Mouse (Mus musculus) spleen, postnatal 36 days (tissue): Measurements from ENCODE around the gene Susd1.

Experiments
- DNase-seq, 2 experiments: peaks; one replicate each; pipeline ENCODE4 v3.0.0; 2022; ENCODE audit warnings: low spot score in 2 of 2, mixed read lengths in 1 of 2

Susd1 gene

DNA sequence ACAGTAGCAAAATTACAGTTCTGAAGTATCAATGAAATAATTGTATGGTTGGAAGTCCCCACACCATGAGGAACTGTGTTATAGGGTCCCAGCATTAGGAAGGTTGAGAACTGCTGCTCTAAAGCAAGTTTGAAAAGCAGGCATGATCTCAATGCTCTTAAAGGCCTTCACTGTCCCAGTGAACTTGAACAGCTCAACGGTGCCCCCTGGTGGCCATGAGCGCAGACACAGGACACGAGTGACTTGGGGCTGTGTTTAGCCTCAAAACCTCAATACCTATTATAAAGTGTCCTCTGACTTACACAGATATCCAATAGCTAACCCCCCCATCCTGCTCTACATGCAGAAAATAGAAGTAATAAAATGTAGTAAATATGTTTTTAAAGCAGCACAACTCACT lies 97.7 kb downstream of the Susd1 start:
- peak; percentile 87 to 92 for DNase-seq

DNA sequence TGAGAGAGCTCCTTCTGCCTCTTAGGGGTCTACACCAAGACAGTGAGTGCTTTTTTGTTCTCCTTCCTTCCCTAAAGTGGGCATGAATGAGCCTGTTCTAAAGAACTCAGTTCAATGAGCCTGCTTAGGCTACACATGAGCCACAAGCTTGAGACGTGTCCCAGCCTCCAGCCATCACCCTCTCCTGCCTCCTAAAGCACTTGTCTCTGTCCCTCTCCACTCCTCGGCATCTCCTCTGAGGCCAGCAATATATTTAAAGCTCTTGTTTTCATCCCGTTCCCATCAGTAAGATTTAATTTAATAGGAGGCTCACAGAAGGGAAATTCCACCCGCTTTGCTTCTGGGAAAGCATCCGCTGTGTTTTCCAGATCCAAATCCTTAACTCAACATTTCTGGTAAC lies 98.4 kb downstream of the Susd1 start:
- DNase-seq: peak in 1 of 2 experiments; percentile 25

DNA sequence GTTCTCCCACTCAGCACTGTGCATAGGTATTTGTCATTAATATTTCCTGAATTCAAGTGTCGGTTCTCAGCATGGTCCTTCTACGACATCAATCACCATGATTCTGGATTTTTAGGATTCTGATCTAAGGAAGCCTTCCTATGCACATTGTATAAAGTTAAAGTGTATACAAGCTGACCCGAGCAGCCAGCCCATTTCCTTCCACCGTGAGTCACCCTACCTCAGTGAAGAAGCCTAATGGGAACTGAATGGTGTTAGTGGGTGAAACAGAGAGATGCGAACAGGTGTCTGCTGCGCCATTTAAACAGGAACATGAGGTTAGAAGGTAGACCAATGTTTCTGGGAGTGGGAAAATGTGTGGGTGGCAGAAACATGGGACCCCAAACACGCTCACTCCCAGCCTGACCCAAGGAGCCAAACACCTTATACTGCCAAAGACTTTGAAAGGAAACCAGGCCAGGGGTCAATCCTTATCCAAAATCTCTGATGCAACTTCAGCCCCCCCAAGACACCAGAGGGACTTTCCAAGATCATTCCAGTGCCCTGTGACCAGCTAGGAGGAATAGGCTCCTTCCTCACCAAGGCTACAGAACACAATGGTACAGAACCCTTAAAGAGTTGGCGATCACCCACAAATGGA lies 99.4 kb downstream of the Susd1 start:
- DNase-seq: no peak

DNA sequence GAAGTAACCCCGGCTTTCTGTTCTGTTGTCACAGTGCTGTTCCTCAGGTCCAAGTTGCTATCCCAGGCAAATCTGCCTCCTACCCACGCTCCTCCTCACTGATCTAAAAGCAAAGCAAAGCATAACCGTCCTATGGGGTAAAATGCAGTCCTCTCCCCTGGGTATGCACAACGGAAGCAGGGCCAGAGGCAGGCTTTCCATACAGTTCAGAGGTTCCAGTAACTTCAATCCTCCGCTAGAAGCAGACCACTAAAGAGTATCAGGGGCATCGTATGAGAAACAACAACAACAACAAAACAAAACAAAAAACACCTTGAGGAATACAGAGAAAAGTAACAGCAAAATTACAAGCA lies 100.9 kb downstream of the Susd1 start:
- DNase-seq: peak in 1 of 2 experiments; percentile 41

DNA sequence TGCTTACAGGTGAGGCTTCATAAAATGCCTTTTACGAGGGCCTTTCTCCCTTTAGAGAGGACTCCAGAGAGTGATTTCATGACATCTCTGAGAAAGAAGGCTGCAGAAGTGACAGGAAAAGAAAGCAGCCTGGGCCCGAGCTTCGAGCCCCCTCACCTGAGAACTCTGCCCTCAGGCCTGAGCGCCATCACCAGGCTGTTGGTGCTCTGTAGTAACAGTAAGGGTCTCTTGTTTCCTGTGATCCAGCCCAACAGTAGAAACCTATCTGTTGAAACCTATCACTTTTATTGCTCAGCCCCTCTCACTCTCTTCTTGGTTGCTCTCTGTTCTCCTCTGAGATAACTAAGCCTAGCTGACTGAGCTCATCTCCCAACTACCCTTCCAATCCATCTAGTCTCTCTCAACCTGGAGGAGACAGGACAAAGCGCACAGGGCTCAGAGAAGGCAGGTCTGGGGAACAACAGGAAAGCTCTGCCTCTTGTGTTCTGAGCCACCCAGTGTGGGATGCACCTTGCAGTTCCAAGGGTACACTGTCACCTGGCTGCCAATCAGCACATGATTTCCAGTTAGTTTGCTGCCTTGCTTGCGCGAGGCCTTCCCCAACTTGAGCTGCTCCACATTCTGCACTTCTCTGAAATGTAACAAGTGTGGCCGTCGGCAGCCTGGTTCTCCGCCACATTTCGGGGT lies 101.4 kb downstream of the Susd1 start:
- peak in 1 of 2 experiments; percentile 39 for DNase-seq

DNA sequence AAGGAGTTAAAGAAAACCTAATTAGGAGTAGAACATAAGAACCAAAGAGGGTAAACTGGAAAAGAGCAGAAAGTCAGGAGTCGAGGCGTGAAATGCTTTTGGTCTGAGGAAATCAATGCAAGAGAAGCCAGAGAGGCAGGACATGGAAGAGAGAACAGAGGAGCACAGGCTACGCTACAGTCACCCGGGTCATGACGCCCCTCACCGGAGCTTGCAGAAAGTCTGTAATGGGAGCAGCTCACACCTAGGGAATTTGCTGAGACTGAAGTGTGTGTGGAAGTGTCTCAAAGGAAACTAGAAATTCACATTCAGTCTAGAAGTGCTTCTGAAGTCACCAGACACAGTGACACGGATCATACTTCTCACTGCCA lies 102.0 kb downstream of the Susd1 start:
- peak in 1 of 2 experiments; percentile 27 for DNase-seq

DNA sequence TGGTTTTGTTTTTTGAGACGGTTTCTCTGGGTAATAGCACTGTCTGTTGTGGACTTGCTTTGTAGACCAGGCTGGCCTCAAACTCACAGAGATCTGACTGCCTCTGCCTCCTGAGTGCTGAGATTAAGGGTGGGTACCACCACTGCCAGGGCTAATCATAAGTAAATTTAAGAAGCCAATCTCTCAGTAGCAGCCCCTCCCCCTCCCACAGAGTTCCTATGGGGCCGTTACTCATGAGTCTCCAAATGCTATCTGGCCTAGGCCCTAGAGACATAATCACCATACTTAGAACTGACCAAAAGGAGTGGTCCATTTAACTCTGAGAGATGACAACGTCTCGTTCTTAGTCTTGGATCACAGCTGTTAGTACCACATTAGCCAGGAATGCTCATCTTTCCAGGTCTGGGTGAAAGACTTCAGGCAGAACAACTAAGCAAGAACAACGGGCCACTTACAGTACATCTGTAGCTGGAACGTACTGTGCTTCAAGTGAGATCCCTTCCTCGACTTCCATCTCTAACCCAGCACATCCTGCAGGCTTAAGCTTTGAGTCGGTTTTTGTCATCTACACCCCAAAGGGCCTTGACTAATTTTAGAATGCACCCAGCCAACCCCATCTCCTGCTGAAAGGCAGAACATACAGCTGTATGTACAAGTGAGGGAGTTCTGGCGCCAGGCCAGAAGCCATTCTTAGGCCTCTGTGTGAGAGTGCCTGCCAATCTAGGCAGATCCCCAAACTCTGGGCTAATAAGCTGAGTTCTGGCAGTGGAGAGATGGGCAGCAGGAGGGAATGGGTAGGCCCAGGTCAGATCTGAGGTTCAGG lies 102.6 kb downstream of the Susd1 start:
- DNase-seq: peak; percentile 92 to 94

DNA sequence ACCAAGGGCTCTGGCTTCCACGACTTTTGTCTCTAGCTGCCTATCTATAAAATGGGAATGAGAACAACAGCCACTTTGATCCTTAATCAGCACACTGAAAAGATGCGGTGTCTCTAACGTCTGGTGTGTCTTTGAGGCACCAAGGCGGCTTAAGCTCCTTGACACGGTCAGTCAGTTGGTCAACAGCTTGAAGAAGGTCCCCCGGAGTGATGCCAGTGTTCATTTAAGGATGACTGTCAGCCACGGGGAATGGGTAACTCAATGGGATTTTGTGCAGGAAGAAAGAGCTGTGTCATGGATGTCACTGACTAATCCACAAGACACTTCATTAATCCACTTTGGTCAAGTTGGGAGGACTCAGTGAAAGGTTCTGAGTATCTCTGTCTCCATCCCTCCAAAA lies 103.3 kb downstream of the Susd1 start:
- no peak for DNase-seq

DNA sequence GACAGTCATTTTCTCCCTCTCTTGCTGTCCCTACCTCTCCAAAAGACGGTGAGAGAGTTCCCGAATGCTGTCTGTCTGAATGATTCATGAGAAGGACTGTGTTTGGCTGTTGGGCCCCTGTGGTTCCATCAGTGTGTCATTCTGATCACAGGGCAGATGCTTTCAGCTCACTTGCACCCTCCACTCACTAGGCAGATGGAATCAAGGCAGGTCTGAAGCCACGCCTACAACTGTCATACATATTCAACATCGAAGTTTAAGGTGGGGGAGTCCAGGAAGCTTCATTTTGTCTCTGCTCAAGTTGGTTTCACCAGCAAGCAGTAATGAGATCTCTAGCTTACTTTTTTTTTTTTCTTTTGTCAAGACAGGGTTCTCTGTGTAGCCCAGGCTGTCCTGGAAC lies 104.2 kb downstream of the Susd1 start:
- peak; percentile 77 to 82 for DNase-seq

DNA sequence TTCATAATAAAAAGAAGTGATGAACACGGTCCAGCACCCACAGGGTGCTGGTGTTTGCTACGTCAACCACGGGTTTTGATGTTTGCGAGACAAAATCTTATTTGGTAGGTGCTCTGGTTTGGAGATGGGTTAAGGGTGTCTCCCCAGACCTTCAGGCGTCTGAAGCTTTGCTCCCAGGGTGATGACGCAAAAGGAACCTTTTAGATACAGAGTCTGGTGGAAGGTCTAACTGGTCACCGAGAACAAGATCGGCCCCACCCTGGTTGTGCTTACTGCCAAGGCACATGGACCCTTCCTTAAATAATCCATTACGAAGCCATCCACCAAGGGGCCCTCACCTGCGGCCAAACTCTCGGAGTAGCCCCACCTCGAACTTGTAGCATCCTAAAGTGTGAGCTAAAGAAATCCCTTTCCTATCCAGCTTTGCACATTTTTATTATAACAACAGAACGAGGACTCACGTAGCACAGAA lies 105.0 kb downstream of the Susd1 start:
- DNase-seq: no peak

DNA sequence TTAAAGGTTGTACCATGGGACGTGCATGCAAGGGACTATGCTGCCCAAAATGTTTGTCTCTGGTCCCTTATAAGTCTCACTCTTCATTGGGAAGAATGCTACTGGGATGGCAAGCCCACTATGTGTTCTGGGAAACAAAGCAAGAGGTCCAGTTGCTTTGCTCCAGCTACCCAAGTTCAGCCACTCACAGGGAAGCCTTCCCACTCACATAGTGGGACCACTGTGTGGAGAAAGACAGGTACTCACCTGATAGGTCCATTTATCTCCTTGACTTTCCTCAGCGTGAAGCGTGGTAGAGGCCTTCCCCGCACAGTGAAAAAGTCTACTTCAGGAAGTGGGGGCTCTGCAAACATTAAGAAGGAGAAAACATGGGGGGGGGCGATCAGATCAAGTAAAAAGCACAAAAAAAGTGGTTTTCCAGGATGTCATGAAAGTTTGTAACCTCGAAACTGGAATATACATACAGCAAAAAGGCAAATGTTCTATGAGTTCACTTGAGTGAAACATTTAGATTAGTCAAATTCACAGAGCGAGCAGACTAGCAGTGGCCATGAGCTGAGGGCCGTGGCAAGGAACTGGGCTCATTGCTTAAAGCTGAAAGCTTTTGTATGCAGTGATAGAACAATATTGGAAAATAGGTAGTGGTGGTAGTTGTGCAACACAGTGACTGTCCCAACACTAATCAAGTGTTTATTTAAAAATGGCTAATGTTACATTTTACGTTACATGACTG lies 105.6 kb downstream of the Susd1 start:
- peak in 1 of 2 experiments; percentile 32 for DNase-seq

DNA sequence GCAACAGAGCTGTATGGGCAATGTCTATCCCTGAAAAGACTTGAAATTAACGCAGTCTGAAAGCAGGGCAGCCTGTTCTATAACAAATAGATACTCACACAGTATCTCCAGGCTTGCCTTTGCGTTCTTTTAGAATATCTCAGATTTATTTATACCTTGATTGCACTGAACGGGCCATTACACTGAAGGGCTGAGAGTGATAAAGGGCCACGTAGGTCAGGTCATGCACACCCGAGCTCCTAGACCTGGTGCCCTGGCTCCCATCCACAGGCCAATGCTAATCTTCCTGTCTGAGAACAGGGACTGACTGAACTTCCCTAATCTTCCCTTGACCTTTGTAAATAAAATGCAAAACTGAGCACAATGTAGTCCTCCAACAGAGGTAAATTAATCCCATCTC lies 106.3 kb downstream of the Susd1 start:
- no peak for DNase-seq

DNA sequence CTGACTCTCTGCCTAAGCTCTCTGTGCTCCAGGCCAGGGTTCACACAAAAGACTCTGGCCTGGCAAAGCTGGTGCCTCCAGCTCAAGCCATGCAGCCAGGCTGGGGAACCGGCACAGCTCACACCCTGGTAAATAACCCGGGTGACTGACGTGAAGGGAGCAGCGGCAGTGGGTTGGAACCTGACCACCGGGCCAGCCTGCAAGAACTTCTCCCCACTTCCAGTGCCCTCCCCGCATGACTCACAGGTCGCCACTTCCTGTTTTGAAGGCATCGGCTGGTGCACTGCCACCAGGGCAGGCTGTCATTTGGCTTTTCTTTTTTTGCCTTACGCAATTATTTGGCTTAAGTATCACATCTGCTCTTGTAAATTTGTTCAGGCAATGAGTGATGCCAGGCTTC lies 106.8 kb downstream of the Susd1 start:
- DNase-seq: peak; percentile 97 to 98

DNA sequence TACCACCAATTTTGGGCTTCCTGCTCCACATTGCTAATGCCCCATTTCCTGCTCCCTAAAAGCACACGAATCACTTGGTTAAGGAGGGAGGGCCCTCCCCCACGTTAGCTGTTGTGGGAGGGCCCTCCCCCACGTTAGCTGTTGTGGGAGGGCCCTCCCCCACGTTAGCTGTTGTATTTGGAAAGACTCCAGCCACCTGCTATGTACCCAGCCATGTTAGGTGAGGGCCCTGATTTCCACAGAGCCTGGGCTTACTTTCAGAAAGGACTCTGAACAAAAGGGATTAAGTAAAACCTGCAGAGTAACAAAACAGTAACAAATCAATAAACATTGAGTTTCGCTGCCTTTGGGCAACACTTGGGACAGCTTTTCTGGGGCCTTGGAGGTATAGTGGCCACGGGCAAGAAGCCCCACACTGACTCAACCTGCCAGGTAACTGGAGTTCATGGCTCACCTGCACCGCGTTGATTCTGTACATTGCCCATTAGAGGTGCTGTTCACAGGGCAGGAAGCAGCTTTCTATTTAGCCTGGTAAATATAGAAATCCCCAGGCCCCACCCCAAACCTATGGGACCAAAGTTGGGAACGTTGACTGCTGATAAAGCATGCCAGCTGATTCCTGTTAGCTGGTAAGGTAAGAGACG lies 107.3 kb downstream of the Susd1 start:
- peak in 1 of 2 experiments; percentile 22 for DNase-seq

DNA sequence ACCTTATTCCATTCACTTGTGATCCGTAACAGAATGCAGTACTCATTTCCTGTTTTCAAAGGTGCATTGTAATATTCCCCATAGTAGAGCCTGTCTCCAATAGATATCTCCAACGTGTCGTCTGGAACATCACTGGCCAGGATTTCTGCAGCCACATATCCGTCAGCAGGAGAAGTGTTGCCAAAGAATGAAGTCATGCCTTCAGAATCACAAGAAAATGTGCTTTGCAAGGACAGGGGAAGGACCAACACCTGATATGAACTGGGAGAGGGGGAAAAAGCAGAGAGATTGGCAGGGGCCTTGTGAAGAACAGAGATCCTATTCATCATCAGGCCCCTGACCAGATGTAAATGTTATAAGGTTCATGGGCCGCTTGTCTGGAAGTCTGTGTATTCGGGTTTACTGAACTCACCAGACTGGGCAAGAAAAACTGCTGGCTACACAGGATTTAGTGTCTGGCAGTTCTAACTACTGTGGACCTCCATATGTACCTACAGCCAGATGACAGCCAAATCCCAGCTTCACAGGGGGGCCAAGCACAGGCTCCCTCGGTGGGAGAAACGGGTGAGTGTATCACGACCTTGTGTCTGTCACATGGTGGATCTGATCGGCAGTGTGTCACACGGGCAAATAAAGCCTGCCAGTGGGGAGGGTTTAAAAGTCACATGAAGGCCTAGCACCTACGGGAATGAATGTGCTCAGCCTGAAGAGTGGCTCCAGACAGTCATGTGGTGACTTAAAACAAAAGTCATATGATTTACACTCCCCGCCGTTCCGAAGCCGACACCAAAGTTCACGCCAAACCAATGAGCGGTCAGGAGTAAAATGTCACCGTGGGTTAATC lies 108.8 kb downstream of the Susd1 start:
- DNase-seq: no peak

DNA sequence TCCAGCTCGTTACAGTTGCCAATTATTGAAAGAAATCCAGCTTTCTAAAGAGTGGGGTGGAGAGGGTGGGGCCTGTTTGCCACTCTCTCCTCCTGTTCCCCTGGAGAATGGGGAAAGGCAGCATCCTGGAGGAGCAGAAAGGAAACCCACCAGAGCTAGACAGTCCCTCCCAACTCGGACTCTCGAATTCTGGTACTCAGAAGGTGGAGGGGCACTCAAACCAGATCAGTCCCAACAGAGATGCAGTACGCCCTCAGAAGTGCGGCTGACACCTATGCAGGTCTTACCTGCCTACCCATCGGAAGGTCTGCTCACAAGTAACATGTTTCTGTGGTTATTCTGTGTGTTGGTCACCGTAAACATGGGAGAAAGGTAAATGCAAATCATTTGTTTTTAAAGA lies 109.6 kb downstream of the Susd1 start:
- no peak for DNase-seq

DNA sequence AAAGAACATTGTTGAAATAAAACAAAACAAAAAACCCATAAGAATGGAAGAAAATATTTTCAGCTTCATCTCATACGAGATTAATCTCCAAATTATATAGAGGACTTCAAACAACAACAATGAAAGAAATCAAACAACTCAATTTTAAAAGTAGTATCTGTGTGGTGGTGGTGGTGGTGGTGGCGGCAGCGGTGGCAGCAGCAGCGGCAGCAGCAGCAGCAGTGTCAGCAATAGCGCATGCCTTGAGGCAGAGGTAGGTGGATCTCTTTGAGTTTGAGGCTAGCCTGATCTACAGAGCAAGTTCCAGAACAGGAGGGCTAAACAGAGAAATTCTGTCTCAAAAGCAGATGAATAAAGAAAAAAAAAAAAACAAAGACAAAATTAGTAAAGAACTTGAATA lies 110.4 kb downstream of the Susd1 start:
- DNase-seq: peak in 1 of 2 experiments; percentile 0

DNA sequence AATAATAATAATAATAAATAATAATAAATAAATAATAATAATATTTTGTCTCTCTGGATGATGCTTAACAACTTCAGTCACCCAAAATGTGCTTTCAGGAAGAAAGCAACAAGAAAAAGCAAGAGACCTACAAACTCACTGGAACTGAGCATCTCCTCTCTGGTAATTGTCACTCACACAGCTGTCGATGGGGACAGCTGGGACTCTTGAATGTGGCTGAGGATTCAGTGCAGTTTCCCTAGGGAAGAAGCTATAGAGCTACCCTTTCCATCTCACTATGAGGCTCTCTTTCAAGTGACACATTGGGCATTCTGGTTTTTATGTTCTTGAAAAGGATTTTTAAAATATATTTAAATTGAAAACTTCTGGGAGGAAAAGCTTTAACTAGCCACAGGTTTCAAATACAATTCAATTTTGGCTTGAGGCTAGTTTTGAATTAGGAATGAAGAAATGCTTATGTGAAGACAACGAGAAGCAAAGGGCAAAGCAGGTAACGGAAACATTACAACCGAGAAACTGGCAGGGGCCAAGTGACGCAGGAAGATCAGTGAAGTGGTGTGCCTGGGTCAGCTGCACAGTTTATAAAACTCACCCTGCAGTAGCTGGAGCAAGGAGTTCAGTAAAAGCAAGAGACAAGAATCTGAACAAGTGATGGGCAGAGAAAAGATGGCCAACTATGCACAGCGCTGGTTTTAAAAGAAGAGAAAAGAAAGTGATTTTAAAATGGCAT lies 112.2 kb downstream of the Susd1 start:
- peak in 1 of 2 experiments; percentile 15 for DNase-seq

DNA sequence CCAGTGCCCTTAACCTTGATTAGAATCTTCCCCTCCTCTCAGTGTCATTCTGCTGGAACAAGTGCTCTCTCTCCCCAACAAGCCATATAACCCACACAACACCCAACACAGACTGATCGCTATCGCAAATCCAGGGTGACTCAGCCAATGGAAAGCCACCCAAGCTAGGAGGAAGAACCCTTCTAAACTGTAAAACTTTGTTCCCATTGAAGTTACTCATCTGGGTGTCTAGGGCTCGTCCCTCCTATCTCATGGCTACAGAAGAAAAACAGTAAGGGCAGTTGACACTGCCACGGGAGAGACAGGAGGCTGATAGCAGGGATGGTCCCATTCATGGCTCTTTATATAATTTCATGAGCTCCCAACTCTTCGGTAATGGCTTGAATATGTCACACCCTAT lies 114.1 kb downstream of the Susd1 start:
- DNase-seq: no peak

DNA sequence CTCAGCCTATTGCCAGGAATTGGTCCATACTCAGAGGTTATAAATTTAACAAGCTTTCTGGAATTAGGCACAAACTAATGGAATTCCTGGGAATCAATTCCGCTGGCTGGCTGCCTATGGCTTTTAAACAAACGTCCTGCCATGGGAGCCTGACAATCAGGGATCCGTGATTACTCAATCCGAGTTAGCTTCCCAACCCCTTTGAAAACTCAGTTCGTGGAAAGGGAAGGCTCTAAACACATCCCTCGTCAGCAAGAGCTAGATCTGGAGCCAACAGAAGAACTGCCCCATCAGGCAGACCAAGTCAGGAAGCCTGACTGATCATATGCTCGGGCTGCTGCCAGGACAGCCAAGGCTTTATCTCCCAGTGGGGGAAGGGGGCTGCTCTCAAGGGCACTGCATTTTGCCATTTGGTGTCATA lies 115.2 kb downstream of the Susd1 start:
- no peak for DNase-seq
